Mouse (Mus musculus): ENCODE results near the gene Ccdc89. TPM values are rescaled to one million over a fixed set of nuclear protein-coding genes. Genes with fewer than 3 reads are reported as not detected.

Gene Ccdc89
- total RNA-seq (2023): 0.44 TPM

GRCm38 (mm10) chr7:90426020-90427001, at the start of gene Ccdc89:
Ccdc89 (plus strand) TSS chr7:90426577.

DNA sequence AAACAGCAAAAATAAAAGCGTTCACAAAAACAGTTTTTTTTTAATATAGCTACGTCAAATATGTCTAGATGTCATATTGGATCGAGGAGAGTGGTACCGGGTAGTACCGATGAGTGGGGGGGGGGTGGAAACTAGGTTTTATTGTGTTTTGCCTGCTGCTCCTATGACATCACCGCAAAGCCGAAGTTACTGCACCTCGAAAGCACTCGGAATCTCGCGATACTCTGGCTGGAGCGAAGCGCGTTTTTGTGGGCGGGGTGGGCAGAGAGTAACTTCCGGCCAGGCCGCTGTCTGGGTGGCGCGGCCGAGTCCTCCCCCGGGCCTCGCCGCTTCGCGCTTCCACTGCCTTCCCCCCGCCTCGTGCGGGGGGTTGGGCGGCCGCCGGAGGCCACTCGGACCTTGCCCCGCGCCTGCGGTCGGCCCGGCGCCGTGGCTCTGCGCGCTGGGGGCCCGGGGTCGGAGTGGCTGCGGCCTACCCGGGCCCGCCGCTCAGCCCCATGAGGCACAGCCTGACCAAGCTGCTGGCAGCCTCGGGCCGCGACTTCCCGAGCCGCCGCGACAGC, 16.2 kb downstream of the Ccdc89 start, which contains the start of gene Crebzf:
Gene Crebzf (plus strand): TSS at position 212 of the 563 bp plus-strand sequence.

DNA sequence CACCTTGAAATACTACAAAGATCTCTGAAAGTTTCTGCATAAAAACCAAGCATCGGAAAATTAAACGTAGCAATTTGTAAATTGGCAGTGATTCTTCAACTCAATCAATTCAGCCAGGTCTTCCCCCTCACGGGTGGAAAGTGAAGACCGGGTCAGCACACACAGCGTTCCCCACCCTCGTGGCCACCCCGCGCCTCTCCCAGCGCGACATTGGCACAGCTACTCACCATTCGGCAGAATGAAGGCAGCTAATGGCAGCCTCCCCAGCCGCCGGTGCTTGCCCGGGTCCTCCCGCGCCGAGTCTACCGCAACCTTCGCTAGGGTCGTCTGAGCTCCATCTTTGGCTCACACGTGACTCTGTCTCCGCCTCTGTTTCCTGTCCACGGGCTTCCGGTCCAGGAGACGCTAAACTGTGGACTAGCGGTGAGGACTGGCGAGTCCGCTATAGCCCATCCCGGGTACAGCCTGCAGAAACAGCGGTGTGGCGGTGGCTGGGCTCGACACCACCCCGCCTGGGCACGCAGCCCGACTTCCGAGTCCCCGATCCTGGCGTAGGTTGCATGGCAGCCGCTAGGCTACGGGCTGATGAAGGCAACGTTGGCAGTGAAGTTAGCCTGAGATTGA, 30.6 kb downstream of the Ccdc89 start, which contains the start of gene Tmem126a:
Gene Tmem126a (minus strand): TSS at position 385 of the 624 bp plus-strand sequence.

DNA sequence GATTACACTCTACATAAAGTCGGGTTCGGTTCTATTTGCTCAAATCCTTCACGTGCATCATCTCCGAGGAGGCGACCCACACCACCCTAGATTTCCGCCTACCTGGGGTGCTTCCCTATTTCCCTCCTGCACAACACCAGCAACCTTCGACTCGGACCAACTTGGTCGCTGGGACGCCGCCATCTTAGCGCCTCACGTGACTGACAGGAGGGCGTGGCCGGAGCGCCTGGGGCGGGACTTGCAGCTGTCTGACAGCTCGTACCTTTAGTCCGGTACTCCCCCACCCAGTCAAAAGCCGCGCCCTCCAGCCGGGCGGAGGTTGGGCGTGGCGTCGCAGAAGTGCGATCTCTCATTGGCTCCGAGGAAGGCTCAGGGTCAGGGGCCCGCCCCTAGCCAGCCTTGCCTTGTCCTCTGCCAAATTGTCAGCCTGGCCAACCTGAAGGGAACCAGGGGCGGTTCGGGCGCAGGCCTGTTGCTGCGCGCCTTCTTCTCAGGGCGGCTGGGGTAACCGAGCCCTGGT, 49.5 kb downstream of the Ccdc89 start, which contains the start of gene Tmem126b:
Gene Tmem126b (minus strand): TSS at position 209 of the 520 bp plus-strand sequence.

GRCm38 (mm10) chr7:90476313-90477245, 50.2 kb downstream of the Ccdc89 start, which contains the start of gene Dlg2:
Dlg2 (plus strand) TSS chr7:90476672.

Other genes with a start within 250 kb of the Ccdc89 start
- gene Ccdc83, start 160.8 kb upstream of the Ccdc89 start, total RNA-seq (2023): not detected
- gene Sytl2, start 124.3 kb upstream of the Ccdc89 start, total RNA-seq (2023): 36.7 TPM
- gene Crebzf, start 16.2 kb downstream of the Ccdc89 start, total RNA-seq (2023): 232 TPM
- gene Tmem126a, start 30.7 kb downstream of the Ccdc89 start, total RNA-seq (2023): 26.2 TPM
- gene Tmem126b, start 49.4 kb downstream of the Ccdc89 start, total RNA-seq (2023): 5.8 TPM
- gene Dlg2, start 50.1 kb downstream of the Ccdc89 start, total RNA-seq (2023): 0.53 TPM

Measured in CD4-positive naive resting alpha-beta T cell, adult 57 days (primary cell).